Mouse (Mus musculus) heart, embryonic 16.5 days (tissue): ENCODE measurements at regions not wholly inside any gene's neighbourhood (a gene's known extent, or its start where the extent isn't known, plus 50 kb on each side); places are given as distances from the start of the nearest gene placed in this dataset.

Source experiments
- ATAC-seq: fragments of 200-750 bp; cut with Nextera tagmentation; replicated peaks from 2 replicates; pipeline ENCODE4 v1.8.0; 2017; ENCODE audit warnings: moderate number of reproducible peaks; ENCODE audit not compliant: insufficient read depth, low FRiP score; ENCODE audit errors: extremely low read depth
- H3K27ac ChIP-seq: fragments of 300-500 bp; sonication (generic); 2 replicates; pipeline ENCODE4 v1.5.1; 2014; ENCODE audit warnings: mild to moderate bottlenecking, low read length, control low read depth, moderate library complexity
- H3K27me3 ChIP-seq: fragments of 300-500 bp; sonication (generic); 2 replicates; pipeline ENCODE4 v1.6.1; 2014; ENCODE audit warnings: low read length, mixed read lengths; ENCODE audit not compliant: control insufficient read depth, insufficient read depth
- H3K36me3 ChIP-seq: fragments of 300-500 bp; sonication (generic); 2 replicates; pipeline ENCODE4 v1.6.1; 2014; ENCODE audit not compliant: control insufficient read depth, insufficient read depth
- H3K4me1 ChIP-seq: fragments of 300-500 bp; sonication (generic); 2 replicates; pipeline ENCODE4 v1.6.1; 2014; ENCODE audit warnings: low read length, mixed read lengths; ENCODE audit not compliant: control insufficient read depth, insufficient read depth
- H3K4me2 ChIP-seq: fragments of 300-500 bp; sonication (generic); 2 replicates; pipeline ENCODE4 v1.6.1; 2014; ENCODE audit warnings: low read depth, mild to moderate bottlenecking, control low read depth, low read length
- H3K4me3 ChIP-seq: fragments of 300-500 bp; sonication (generic); 2 replicates; pipeline ENCODE4 v1.5.1; 2014; ENCODE audit warnings: mild to moderate bottlenecking, control low read depth, low read length
- H3K9ac ChIP-seq: fragments of 300-500 bp; sonication (generic); 2 replicates; pipeline ENCODE4 v1.6.1; 2014; ENCODE audit warnings: low read length, control low read depth
- H3K9me3 ChIP-seq: fragments of 300-500 bp; sonication (generic); replicated peaks from 2 replicates; pipeline ENCODE4 v1.6.1; 2016; ENCODE audit warnings: low read length; ENCODE audit not compliant: control insufficient read depth
- WGBS: fragments of 180-500 bp; shearing (Covaris S2); extraction: QIAGEN DNeasy Blood & Tissue Kit; methylation state at CpG from one replicate; pipeline ENCODE4 v1.1.7; 2014; 5-methylcytosine and 5-hydroxymethylcytosine counted together

- H3K4me3 ChIP-seq, result no peak overlapping the region
- ATAC-seq, result no peak; the same call in 1 of the 2 replicates
- H3K36me3 ChIP-seq, result no peaks in the 10 kb centered on the region
- 66% methylated on average over 8 of the region's 8 CpGs for WGBS
- H3K4me2 ChIP-seq, result no peak overlapping the region
- peaks cover 9% of the 10 kb centered on the region for H3K4me1 ChIP-seq
- H3K27ac ChIP-seq, result no peak overlapping the region
- no peak overlapping the region for H3K9ac ChIP-seq
- H3K27me3 ChIP-seq, result no peaks in the 10 kb centered on the region
- H3K9me3 ChIP-seq, result peaks cover 6% of the 10 kb centered on the region
Observed at GRCm38 (mm10) chr9:71364047-71364665, 121.6 kb downstream of the Polr2m start.

- Histone ChIP-seq H3K9ac (no peak overlapping the region), H3K4me2 (no peak overlapping the region), H3K27ac (no peak overlapping the region), H3K36me3 (no peaks in the 10 kb centered on the region), H3K9me3 (no peaks in the 10 kb centered on the region), H3K27me3 (no peaks in the 10 kb centered on the region), H3K4me1 (peaks cover 9% of the 10 kb centered on the region), H3K4me3 (no peak overlapping the region)
- no peak for ATAC-seq
Observed at GRCm38 (mm10) chr9:71362401-71362800, 123.3 kb downstream of the Polr2m start.

GRCm38 (mm10) chr9:71361961-71362360 lies 123.8 kb downstream of the Polr2m start:
- Histone ChIP-seq H3K9ac (no peak overlapping the region), H3K4me1 (peaks cover 9% of the 10 kb centered on the region), H3K36me3 (no peaks in the 10 kb centered on the region), H3K9me3 (no peaks in the 10 kb centered on the region), H3K27ac (0 out of 2 replicates have a peak overlapping the region, but pooled peaks have one; percentile 24), H3K4me3 (no peak overlapping the region), H3K4me2 (no peak overlapping the region), H3K27me3 (no peaks in the 10 kb centered on the region)
- ATAC-seq, result no peak
- WGBS, result 66% methylated on average over 5 of the region's 5 CpGs

GRCm38 (mm10) chr9:71361311-71361710 lies 124.4 kb downstream of the Polr2m start:
- Histone ChIP-seq H3K9me3 (no peaks in the 10 kb centered on the region), H3K4me1 (peaks cover 4% of the 10 kb centered on the region; the same call in 1 of the 2 replicates), H3K4me3 (no peak overlapping the region), H3K4me2 (no peak overlapping the region), H3K27ac (no peak overlapping the region), H3K27me3 (no peaks in the 10 kb centered on the region), H3K9ac (no peak overlapping the region), H3K36me3 (no peaks in the 10 kb centered on the region)
- ATAC-seq, result no peak
- 80% methylated on average over 2 of the region's 2 CpGs for WGBS

- no peak for ATAC-seq
- Histone ChIP-seq H3K4me3 (no peak overlapping the region), H3K27ac (no peak overlapping the region), H3K36me3 (no peaks in the 10 kb centered on the region), H3K9ac (no peak overlapping the region), H3K27me3 (no peaks in the 10 kb centered on the region), H3K4me2 (no peak overlapping the region), H3K4me1 (peaks cover 4% of the 10 kb centered on the region; the same call in 1 of the 2 replicates), H3K9me3 (no peaks in the 10 kb centered on the region)
- 84% methylated on average over 5 of the region's 5 CpGs for WGBS
Observed at GRCm38 (mm10) chr9:71360676-71361075, 125.1 kb downstream of the Polr2m start.

- no peak overlapping the region for H3K27ac ChIP-seq
- WGBS, result 24% methylated on average over 4 of the region's 4 CpGs
- H3K4me2 ChIP-seq, result no peak overlapping the region
- H3K9me3 ChIP-seq, result no peaks in the 10 kb centered on the region
- H3K36me3 ChIP-seq, result no peaks in the 10 kb centered on the region
- H3K4me3 ChIP-seq, result no peak overlapping the region
- H3K4me1 ChIP-seq, result peaks cover 2% of the 10 kb centered on the region; the same call in 1 of the 2 replicates
- ATAC-seq, result no peak
- no peak overlapping the region for H3K9ac ChIP-seq
- H3K27me3 ChIP-seq, result no peaks in the 10 kb centered on the region; the same call in 1 of the 2 replicates
Observed at GRCm38 (mm10) chr9:71358961-71359360, 126.8 kb downstream of the Polr2m start.

- Histone ChIP-seq H3K9me3 (no peaks in the 10 kb centered on the region), H3K9ac (no peak overlapping the region), H3K4me2 (no peak overlapping the region), H3K27ac (no peak overlapping the region), H3K4me1 (no peaks in the 10 kb centered on the region), H3K4me3 (no peak overlapping the region), H3K27me3 (no peaks in the 10 kb centered on the region; the same call in 1 of the 2 replicates), H3K36me3 (no peaks in the 10 kb centered on the region)
- ATAC-seq, result no peak
- 69% methylated on average over 5 of the region's 5 CpGs for whole genome bisulfite sequencing
Observed at GRCm38 (mm10) chr9:71355721-71356120, 130.0 kb downstream of the Polr2m start.
